Mouse (Mus musculus): ENCODE measurements around the gene Hc.

Gene Hc

GRCm38 (mm10) chr2:35061338-35061737 lies at the start of gene Hc:
TSS of gene Hc (minus strand) at chr2:35061438.
- no peak for DNase-seq (ENCODE audit: low spot score)

DNA sequence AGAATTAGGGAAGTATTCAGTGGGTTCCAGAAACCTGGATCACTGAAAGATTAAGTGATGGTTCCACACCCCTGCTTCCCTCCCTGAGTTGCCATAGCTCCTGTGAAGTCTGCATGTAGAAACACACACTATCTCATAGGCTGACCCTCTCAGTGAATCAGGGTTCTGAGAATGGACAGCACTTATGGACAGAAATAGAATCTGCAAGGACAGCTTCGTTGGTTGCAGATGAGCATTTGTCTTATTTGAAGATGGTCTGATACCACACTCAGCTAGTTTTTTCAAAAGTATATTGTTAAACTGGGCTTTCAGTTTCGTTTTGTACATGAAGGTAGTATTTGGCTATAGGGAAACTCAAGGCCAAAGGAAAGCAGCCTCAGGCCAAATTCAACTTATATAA lies 49.3 kb upstream of the Hc start:
- DNase-seq (ENCODE audit: low spot score) = no peak

- no peak for DNase-seq (ENCODE audit: low spot score)
Measured at GRCm38 (mm10) chr2:35109924-35110304, 48.7 kb upstream of the Hc start.

- peak; percentile 87 for DNase-seq (ENCODE audit: low spot score)
Measured at GRCm38 (mm10) chr2:35109141-35109923, 48.1 kb upstream of the Hc start, which contains the start of gene Cntrl. TSS of gene Cntrl (plus strand) at chr2:35109492.

GRCm38 (mm10) chr2:35108712-35109111 lies 47.5 kb upstream of the Hc start:
- DNase-seq (ENCODE audit: low spot score) = peak; percentile 33

DNA sequence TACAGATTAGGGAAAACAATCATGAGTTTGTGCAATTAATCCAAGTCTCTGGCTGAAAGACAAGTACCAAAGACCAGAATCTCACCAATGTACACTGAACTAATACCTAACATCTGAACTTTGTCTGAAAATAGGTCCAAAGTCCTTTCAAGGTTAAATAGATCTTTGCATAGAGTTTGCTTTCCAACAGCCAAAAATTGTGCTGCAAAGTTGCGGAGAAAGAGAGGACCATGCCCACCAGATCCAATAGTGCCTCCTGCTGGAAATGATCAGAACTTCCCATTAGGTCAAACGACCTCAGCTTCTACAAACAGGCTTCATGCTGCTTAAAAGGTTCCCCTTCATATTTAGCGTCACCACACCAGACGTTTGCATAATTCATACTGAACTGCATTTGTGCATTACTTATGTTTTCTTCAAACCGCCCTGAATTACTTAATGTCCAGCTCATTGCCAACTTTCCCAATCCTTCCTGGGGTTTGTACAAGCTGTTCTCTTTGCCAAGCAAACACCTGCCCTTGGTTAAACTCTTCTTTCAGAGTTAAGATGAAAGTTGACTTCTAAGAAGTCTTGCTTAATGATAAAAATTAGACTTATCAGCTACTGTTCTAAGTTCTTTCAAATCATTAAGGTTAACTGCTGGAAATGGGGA lies 46.9 kb upstream of the Hc start:
- no peak for DNase-seq (ENCODE audit: low spot score)

- no peak for DNase-seq (ENCODE audit: low spot score)
Measured at GRCm38 (mm10) chr2:35104843-35105242, 43.6 kb upstream of the Hc start.

DNA sequence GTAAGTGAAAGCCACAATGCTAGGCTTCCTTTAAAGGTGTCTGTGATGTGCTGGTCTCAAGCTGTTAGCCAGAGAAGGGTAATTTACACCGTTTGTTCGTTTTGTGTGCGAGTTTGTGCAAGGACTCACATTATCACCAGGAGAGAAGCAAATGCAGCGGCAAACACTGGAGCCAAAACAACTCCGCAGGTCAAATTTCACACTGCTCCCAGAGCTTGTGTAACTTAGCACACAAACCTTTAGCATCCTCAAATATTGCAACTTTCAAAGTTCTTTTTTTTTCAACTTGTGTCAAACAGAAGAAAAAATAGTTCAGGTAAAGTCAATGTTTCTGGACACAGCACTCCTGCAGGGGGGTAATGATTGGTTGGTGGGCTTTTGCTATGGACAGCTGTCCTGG lies 42.3 kb upstream of the Hc start:
- no peak for DNase-seq (ENCODE audit: low spot score)

DNA sequence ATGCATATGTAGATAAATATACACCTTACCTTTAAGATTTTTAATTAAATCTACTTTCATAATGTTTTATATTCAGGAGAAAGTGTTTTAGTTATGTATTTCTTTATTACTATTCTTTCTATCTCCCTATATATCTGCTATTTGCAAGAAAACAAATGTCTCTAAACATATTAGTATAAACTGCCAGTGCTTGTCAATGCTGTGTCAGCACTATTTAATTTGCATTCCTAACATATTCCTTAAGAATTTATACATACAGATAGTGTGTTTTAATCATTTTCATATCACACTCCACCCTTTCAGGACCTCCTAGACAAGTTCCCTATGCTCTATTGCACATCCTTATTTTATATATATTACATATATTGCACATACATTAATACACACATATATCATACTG lies 41.5 kb upstream of the Hc start:
- DNase-seq (ENCODE audit: low spot score) = no peak

- no peak for DNase-seq (ENCODE audit: low spot score)
Measured at GRCm38 (mm10) chr2:35101443-35101842, 40.2 kb upstream of the Hc start, which contains the start of gene AI182371. TSS of gene AI182371 (minus strand) at chr2:35101543.

- DNase-seq (ENCODE audit: low spot score) = no peak
Measured at GRCm38 (mm10) chr2:35100529-35100928, 39.3 kb upstream of the Hc start.

GRCm38 (mm10) chr2:35087418-35087817 lies 26.2 kb upstream of the Hc start:
- peak; percentile 14 for DNase-seq (ENCODE audit: low spot score)

DNA sequence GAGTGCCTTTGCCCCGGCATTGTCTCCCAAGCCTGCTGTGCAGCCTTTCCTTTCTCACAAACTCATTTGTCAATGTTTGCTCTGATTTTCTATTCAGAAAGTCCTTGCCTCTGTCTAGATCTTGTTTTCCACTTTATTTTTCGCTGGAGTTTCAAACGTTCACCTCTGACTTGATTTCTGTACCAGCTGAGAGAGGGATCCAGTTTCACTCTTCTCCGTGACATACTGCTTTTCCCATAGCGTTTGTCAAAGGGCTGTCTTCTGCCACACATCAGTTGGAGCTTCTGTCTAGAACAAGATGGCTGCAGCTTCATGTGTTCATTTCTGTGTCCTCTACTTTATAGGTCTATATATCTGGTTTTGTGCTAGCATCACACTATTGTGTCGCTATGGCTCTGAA lies 17.9 kb upstream of the Hc start:
- no peak for DNase-seq (ENCODE audit: low spot score)

DNA sequence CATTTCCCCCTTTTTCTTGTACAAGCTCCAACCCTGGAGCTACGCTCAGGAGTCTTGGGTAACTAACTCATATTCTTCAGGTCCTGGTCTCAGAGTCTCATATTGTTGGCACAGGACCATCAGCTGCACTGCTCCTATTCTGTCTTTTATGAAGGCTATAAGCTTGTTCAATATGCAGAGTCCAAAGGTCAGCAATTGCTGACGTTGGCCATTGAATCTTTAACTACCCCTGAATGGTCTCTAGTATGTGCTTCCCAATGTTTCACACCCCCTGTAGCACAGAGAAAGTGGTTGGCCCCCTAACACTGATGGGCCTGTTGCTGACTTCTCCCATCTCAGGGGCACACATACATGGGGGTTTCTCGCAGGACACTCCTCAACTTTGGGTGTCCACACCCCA lies 13.1 kb upstream of the Hc start:
- DNase-seq (ENCODE audit: low spot score) = no peak

- no peak for DNase-seq (ENCODE audit: low spot score)
Measured at GRCm38 (mm10) chr2:35072547-35072946, 11.3 kb upstream of the Hc start.

GRCm38 (mm10) chr2:35070275-35070674 lies 9.0 kb upstream of the Hc start:
- no peak for DNase-seq (ENCODE audit: low spot score)

- no peak for DNase-seq (ENCODE audit: low spot score)
Measured at GRCm38 (mm10) chr2:35069124-35069523, 7.9 kb upstream of the Hc start.

GRCm38 (mm10) chr2:35067117-35067516 lies 5.9 kb upstream of the Hc start:
- no peak for DNase-seq (ENCODE audit: low spot score)

DNA sequence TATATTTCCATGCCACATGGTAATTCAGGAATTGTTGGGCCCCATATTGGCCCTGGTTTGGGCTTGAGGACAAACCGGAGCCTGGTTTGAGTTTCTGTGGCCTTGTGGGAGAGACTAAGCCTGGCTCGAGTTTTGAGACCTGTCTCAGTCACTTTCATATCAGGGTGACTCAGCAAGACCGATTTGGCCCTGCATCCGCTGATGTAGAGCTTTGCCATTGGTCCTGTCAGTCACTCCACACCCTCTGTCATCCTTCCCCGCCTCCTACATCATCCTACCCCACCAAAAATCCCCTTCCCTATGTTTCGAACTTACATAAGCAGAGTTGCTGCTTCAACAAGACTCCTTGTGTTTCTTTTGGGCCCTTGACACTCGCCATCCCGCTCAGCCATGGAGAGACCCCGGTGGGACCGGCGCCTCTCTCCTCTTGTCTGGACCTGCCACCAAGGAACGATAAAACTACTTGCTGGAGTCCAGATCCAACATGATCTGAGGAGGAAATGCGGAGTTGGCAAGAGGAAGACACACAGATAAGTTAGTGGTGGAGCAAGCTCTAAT lies 5.4 kb upstream of the Hc start:
- DNase-seq (ENCODE audit: low spot score) = no peak

- DNase-seq (ENCODE audit: low spot score) = no peak
Measured at GRCm38 (mm10) chr2:35063333-35064030, 2.2 kb upstream of the Hc start.

DNA sequence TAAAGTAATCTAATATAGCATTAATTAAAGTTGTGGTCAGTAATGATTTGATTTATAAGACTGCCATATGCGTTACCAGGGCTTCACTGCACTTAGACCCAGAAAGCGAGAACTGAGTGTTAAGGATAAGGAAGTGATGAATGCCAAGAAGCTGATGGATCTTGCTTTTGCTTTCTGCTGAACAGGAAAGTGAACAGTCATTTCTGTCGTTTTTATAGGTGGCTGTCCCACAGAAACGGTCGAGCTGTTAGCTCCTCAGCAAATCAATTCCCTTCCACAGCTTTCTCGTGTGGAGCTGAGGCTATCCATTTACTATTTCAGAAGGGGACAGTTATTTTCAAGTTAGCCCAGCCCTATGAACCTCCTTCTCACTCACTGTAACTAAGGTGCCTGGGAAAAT lies 341 bp downstream of the Hc start:
- DNase-seq (ENCODE audit: low spot score) = no peak

DNA sequence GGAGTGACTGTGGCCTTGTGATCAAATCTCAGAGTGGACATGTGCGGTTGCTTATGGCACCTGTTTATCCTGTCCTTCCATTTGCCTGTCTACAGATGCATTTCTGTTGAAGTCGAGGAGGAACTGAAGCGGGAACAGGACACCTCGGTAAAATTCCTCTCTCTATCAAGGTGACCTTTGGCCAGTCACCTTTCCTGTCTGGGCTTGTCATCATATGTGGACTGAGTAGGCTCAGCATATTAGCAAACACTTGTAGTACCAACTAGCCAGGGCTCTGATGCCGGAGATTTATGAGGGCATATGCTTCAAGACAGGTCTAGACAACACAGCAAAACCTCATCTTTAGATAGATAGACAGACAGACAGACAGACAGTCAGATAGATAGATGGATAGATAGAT lies 982 bp downstream of the Hc start:
- no peak for DNase-seq (ENCODE audit: low spot score)

DNA sequence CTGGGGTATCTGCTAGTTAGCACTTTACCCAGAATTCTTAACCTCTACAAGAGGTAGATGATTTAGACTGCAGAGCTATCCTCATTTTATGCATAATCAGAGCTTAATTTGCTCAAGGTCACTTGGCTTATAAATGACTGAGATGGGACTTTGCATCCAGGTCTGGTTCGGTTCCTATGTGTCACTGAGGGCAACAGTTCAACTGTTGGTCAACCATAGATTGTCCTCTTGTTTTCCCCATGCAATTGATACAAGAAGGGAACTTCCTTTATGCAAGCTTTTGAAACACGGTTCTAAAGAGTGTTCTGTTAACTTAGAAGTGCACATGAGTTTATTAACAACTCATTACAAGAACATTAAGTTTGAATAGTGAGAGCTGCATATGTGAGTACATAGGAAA lies 2.9 kb downstream of the Hc start:
- DNase-seq (ENCODE audit: low spot score) = no peak
